Mouse (Mus musculus): ENCODE results near the gene Cacng2.
A peak's percentile ranks its signal among the peaks of the same experiment; 100 is the strongest.

Cacng2 gene

GRCm38 (mm10) chr15:78119704-78120103 is at the start of gene Cacng2:
Gene Cacng2 (minus strand): TSS chr15:78120028.
- DNase-seq (ENCODE audit: extremely low read depth, insufficient read length, low spot score): peak; percentile 50

- DNase-seq (ENCODE audit: extremely low read depth, insufficient read length, low spot score): no peak
These were observed 49.7 kb upstream of the Cacng2 start for GRCm38 (mm10) chr15:78169566-78169965.

GRCm38 (mm10) chr15:78165292-78165691 is 45.5 kb upstream of the Cacng2 start:
- DNase-seq (ENCODE audit: extremely low read depth, insufficient read length, low spot score): no peak

GRCm38 (mm10) chr15:78164466-78164865 is 44.6 kb upstream of the Cacng2 start:
- no peak for DNase-seq (ENCODE audit: extremely low read depth, insufficient read length, low spot score)

GRCm38 (mm10) chr15:78161946-78162345 is 42.1 kb upstream of the Cacng2 start:
- no peak for DNase-seq (ENCODE audit: extremely low read depth, insufficient read length, low spot score)

- DNase-seq (ENCODE audit: extremely low read depth, insufficient read length, low spot score): no peak
These were observed 38.5 kb upstream of the Cacng2 start for GRCm38 (mm10) chr15:78158335-78158734.

GRCm38 (mm10) chr15:78157824-78158223 is 38.0 kb upstream of the Cacng2 start:
- DNase-seq (ENCODE audit: extremely low read depth, insufficient read length, low spot score): no peak

- DNase-seq (ENCODE audit: extremely low read depth, insufficient read length, low spot score): no peak
These were observed 37.5 kb upstream of the Cacng2 start for GRCm38 (mm10) chr15:78157330-78157729.

- DNase-seq (ENCODE audit: extremely low read depth, insufficient read length, low spot score): peak; percentile 60
These were observed 35.6 kb upstream of the Cacng2 start for GRCm38 (mm10) chr15:78155421-78155820.

GRCm38 (mm10) chr15:78153045-78153775 is 33.4 kb upstream of the Cacng2 start:
- DNase-seq (ENCODE audit: extremely low read depth, insufficient read length, low spot score): no peak

GRCm38 (mm10) chr15:78148565-78148964 is 28.7 kb upstream of the Cacng2 start:
- no peak for DNase-seq (ENCODE audit: extremely low read depth, insufficient read length, low spot score)

GRCm38 (mm10) chr15:78140226-78140625 is 20.4 kb upstream of the Cacng2 start:
- peak; percentile 81 for DNase-seq (ENCODE audit: extremely low read depth, insufficient read length, low spot score)

GRCm38 (mm10) chr15:78134606-78135005 is 14.8 kb upstream of the Cacng2 start:
- no peak for DNase-seq (ENCODE audit: extremely low read depth, insufficient read length, low spot score)

- DNase-seq (ENCODE audit: extremely low read depth, insufficient read length, low spot score): no peak
These were observed 13.6 kb upstream of the Cacng2 start for GRCm38 (mm10) chr15:78133389-78133788.

- DNase-seq (ENCODE audit: extremely low read depth, insufficient read length, low spot score): no peak
These were observed 580 bp downstream of the Cacng2 start for GRCm38 (mm10) chr15:78119248-78119647.

GRCm38 (mm10) chr15:78118275-78118995 is 1.4 kb downstream of the Cacng2 start:
- no peak for DNase-seq (ENCODE audit: extremely low read depth, insufficient read length, low spot score)

GRCm38 (mm10) chr15:78117731-78118130 is 2.1 kb downstream of the Cacng2 start:
- no peak for DNase-seq (ENCODE audit: extremely low read depth, insufficient read length, low spot score)

GRCm38 (mm10) chr15:78116936-78117335 is 2.9 kb downstream of the Cacng2 start:
- no peak for DNase-seq (ENCODE audit: extremely low read depth, insufficient read length, low spot score)

- DNase-seq (ENCODE audit: extremely low read depth, insufficient read length, low spot score): peak; percentile 56
These were observed 3.6 kb downstream of the Cacng2 start for GRCm38 (mm10) chr15:78116244-78116643.

- no peak for DNase-seq (ENCODE audit: extremely low read depth, insufficient read length, low spot score)
These were observed 20.3 kb downstream of the Cacng2 start for GRCm38 (mm10) chr15:78099516-78099915.

- DNase-seq (ENCODE audit: extremely low read depth, insufficient read length, low spot score): no peak
These were observed 23.8 kb downstream of the Cacng2 start for GRCm38 (mm10) chr15:78096004-78096403.

- DNase-seq (ENCODE audit: extremely low read depth, insufficient read length, low spot score): no peak
These were observed 26.2 kb downstream of the Cacng2 start for GRCm38 (mm10) chr15:78093597-78093996.

Data from 3134 (cell line).